ENCODE assay signal across 8 mouse cellular contexts in the genomic region with DNA sequence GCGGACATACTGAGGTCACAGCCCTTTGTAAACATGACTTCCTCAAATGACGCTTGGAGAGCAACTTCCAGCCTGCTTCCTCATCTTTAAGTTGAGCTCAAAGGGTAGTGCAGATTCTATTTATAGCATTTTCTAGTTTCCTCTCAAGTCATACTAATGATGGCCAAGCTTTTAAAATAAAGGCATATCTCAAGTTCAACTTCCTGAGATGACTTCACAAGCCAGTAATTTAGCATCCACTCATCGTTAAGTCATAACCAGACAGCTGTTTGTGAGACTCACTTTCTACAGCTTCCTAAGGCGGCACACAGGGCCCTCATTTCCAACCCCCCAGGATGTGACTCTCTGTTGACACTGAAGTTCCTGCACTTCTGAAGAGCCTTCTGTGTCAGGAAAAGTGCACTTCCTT.
DNase-seq lines count a peak whose midpoint lies in the region; ATAC-seq and TF ChIP-seq lines count a peak whose summit lies in the region.

No protein-coding gene starts in this region.

- TF ChIP-seq POLR2A in myocyte (IDR thresholded peaks at IDR 0.05; ENCODE audit: insufficient read length, low read depth): no peak

- intact Hi-C loops in gastrocnemius, postnatal 36 days (cut with DNase I): no loop called here

- H3K4me3 ChIP-seq in layer of hippocampus, adult 2 months: no peak overlapping the region
- H3K4me3 ChIP-seq in heart, embryonic 11.5 days (ENCODE audit: low read depth, low read length): no peak overlapping the region
- H3K4me3 ChIP-seq in myocyte: no peak overlapping the region

- TF ChIP-seq CTCF in layer of hippocampus, adult 2 months (conservative IDR thresholded peaks at IDR 0.05): no peak

- 36% methylated on average over 4 of the region's 4 CpGs for WGBS in heart, embryonic 11.5 days (ENCODE audit: insufficient replicate concordance)

- H3K36me3 ChIP-seq in heart, embryonic 11.5 days (ENCODE audit: control insufficient read depth, insufficient read depth, low read length): no peaks in the 10 kb centered on the region
- no peaks in the 10 kb centered on the region for H3K36me3 ChIP-seq in myocyte (ENCODE audit: control insufficient read depth, insufficient read depth)

- no peaks in the 10 kb centered on the region for H3K9me3 ChIP-seq in heart, embryonic 11.5 days (replicated peaks; ENCODE audit: control insufficient read depth, low read length)

- no peak for DNase-seq in layer of hippocampus, adult 2 months (ENCODE audit: low spot score in 2 of 2)
- DNase-seq in layer of hippocampus, postnatal 25 days (ENCODE audit: extremely low spot score in 1 of 2, low spot score in 1 of 2): no peak
- peak; percentile 9 to 43 for DNase-seq in kidney, postnatal 4 days
- no peak for DNase-seq in gastrocnemius, postnatal 36 days
- DNase-seq in cerebellum, adult 9-10 months: no peak

- no peaks in the 10 kb centered on the region for H3K79me2 ChIP-seq in myocyte (ENCODE audit: control insufficient read depth, insufficient read depth)

- H3K9ac ChIP-seq in heart, embryonic 11.5 days (ENCODE audit: low read depth, low read length): no peak overlapping the region

- no peak overlapping the region for H3ac ChIP-seq in myocyte (ENCODE audit: control insufficient read depth, insufficient read length)

- peak overlapping the region; percentile 6; the same call in 1 of the 2 replicates for H3K27ac ChIP-seq in layer of hippocampus, adult 2 months
- H3K27ac ChIP-seq in heart, embryonic 11.5 days (ENCODE audit: low read depth, low read length): peak overlapping the region; percentile 37; the same call in 1 of the 2 replicates

- no peak for ATAC-seq in heart, embryonic 11.5 days (replicated peaks; ENCODE audit: insufficient number of reproducible peaks, low FRiP score, low TSS enrichment)
- no peak for ATAC-seq in CD4-positive, CD25-positive, alpha-beta regulatory T cell, adult 4 months

- no peaks in the 10 kb centered on the region for H3K27me3 ChIP-seq in heart, embryonic 11.5 days (ENCODE audit: control insufficient read depth, insufficient read depth, low read length)
- no peaks in the 10 kb centered on the region for H3K27me3 ChIP-seq in myocyte (ENCODE audit: control insufficient read depth, insufficient read depth, insufficient read length)

- H3K4me1 ChIP-seq in heart, embryonic 11.5 days (ENCODE audit: control insufficient read depth, insufficient read depth, low read length): peaks cover 13% of the 10 kb centered on the region

- H3K4me2 ChIP-seq in heart, embryonic 11.5 days: no peak overlapping the region
- peak overlapping the region; percentile 45 for H3K4me2 ChIP-seq in myocyte (ENCODE audit: low read depth)

TF ChIP-seq in myocyte, 11 proteins besides CTCF, POLR2A, EP300 and RAD21:
- TF ChIP-seq MYOG (IDR thresholded peaks at IDR 0.05; ENCODE audit: control insufficient read depth in 1 of 3, insufficient read depth in 1 of 3, insufficient read length in 2 of 3, low read depth in 2 of 3) (peak in 1 of 3 experiments; percentile 38), TCF12 (IDR thresholded peaks at IDR 0.05; ENCODE audit: insufficient read depth, poor library complexity, severe bottlenecking) (peak; percentile 56), CEBPB (IDR thresholded peaks at IDR 0.05; ENCODE audit: insufficient read depth, poor library complexity, severe bottlenecking) (no peak), USF1 (IDR thresholded peaks at IDR 0.05; ENCODE audit: low read depth) (no peak), MYOD1 (IDR thresholded peaks at IDR 0.05; ENCODE audit: control insufficient read depth in 1 of 3, insufficient read length in 2 of 3, low read depth in 2 of 3) (peak; percentile 21 to 88 (median 77))

Comparison
In these comparisons a context has a peak if more than half of its experiments do, and no peak if none do; other contexts are left out.
1. DNase-seq: peak in kidney, postnatal 4 days (2 of 2); none in layer of hippocampus, adult 2 months (0 of 2), layer of hippocampus, postnatal 25 days (0 of 2), gastrocnemius, postnatal 36 days (0 of 2) and cerebellum, adult 9-10 months (single experiment).